ENCODE assay signal across 28 mouse cellular contexts in genomic region chr1:53866374-53866902, GRCm38 (mm10).
DNase-seq lines count a peak whose midpoint lies in the region; ATAC-seq and TF ChIP-seq lines count a peak whose summit lies in the region.
"Had no signal": no experiment of that assay in that cellular context is flagged by ENCODE, and none has a peak within 500 bp of the region (broad histone marks: within the 10 kb centered on the region; RNA-seq: fewer than 3 reads in every experiment).

No protein-coding gene starts in this region.

- no peak for TF ChIP-seq EP300 in stomach, postnatal 0 days (optimal IDR thresholded peaks at IDR 0.05)

- H3K4me1 ChIP-seq in neural tube, embryonic 11.5 days (ENCODE audit: control insufficient read depth, insufficient read depth, low read length) = no peaks in the 10 kb centered on the region
- no peaks in the 10 kb centered on the region for H3K4me1 ChIP-seq in neural tube, embryonic 15.5 days
- no peaks in the 10 kb centered on the region for H3K4me1 ChIP-seq in hindbrain, embryonic 12.5 days
- no peaks in the 10 kb centered on the region for H3K4me1 ChIP-seq in stomach, postnatal 0 days (replicated peaks; ENCODE audit: control insufficient read depth, insufficient read depth)
- H3K4me1 ChIP-seq: neural tube, embryonic 12.5 days; stomach, embryonic 15.5 days had no signal

- H3K36me3 ChIP-seq in neural tube, embryonic 11.5 days (ENCODE audit: control insufficient read depth, insufficient read depth, low read length) = no peaks in the 10 kb centered on the region
- H3K36me3 ChIP-seq in neural tube, embryonic 15.5 days = no peaks in the 10 kb centered on the region
- H3K36me3 ChIP-seq in hindbrain, embryonic 12.5 days = no peaks in the 10 kb centered on the region
- H3K36me3 ChIP-seq in stomach, postnatal 0 days (ENCODE audit: control insufficient read depth, insufficient read depth, low read length) = no peaks in the 10 kb centered on the region
- H3K36me3 ChIP-seq: hindbrain, embryonic 10.5 days; neural tube, embryonic 12.5 days; stomach, embryonic 15.5 days had no signal

- H3K9ac ChIP-seq in neural tube, embryonic 11.5 days (ENCODE audit: low read length) = no peak overlapping the region
- H3K9ac ChIP-seq in neural tube, embryonic 15.5 days (replicated peaks) = no peak overlapping the region
- no peak overlapping the region for H3K9ac ChIP-seq in hindbrain, embryonic 12.5 days
- no peak overlapping the region for H3K9ac ChIP-seq in stomach, postnatal 0 days (ENCODE audit: low read length)
- H3K9ac ChIP-seq: heart, embryonic 12.5 days; neural tube, embryonic 12.5 days; stomach, embryonic 15.5 days had no signal

- H3K9me3 ChIP-seq in neural tube, embryonic 11.5 days (ENCODE audit: control insufficient read depth, low read length) = no peaks in the 10 kb centered on the region
- H3K9me3 ChIP-seq in neural tube, embryonic 15.5 days (replicated peaks) = no peaks in the 10 kb centered on the region
- H3K9me3 ChIP-seq in hindbrain, embryonic 12.5 days (replicated peaks) = no peaks in the 10 kb centered on the region
- H3K9me3 ChIP-seq in stomach, postnatal 0 days (ENCODE audit: control insufficient read depth, low read length) = no peaks in the 10 kb centered on the region
- H3K9me3 ChIP-seq: heart, embryonic 12.5 days; hindbrain, embryonic 10.5 days; neural tube, embryonic 12.5 days; stomach, embryonic 15.5 days had no signal

- DNase-seq in neural tube, embryonic 11.5 days (ENCODE audit: low spot score) = no peak
- DNase-seq in Muller cell, postnatal 12 days (ENCODE audit: inconsistent ontology term) = peak; percentile 74
- peak; percentile 9 for DNase-seq in embryo, embryonic 10 days (ENCODE audit: low spot score)
- peak; percentile 5 for DNase-seq in yolk sac, embryonic 10.5 days (ENCODE audit: low spot score)
- DNase-seq in stomach, postnatal 0 days (ENCODE audit: low spot score) = no peak
- DNase-seq: adrenal gland, postnatal 25 days; cerebellum, adult 11 months; cerebellum, postnatal 14 days; gastrocnemius, postnatal 10 days; heart, adult 11 months; heart, postnatal 10 days; kidney, postnatal 25 days; layer of hippocampus, postnatal 36 days; right cerebral cortex, adult 18-20 months; thymus, adult 18-20 months; thymus, postnatal 4 days had no signal

- no peak overlapping the region for H3K4me2 ChIP-seq in neural tube, embryonic 11.5 days (ENCODE audit: low read depth)
- H3K4me2 ChIP-seq in neural tube, embryonic 15.5 days = no peak overlapping the region
- no peak overlapping the region for H3K4me2 ChIP-seq in hindbrain, embryonic 12.5 days (replicated peaks)
- H3K4me2 ChIP-seq in stomach, postnatal 0 days (replicated peaks; ENCODE audit: low read depth) = no peak overlapping the region
- H3K4me2 ChIP-seq: heart, embryonic 12.5 days; neural tube, embryonic 12.5 days; stomach, embryonic 15.5 days had no signal

- no peak overlapping the region for H3K4me3 ChIP-seq in neural tube, embryonic 11.5 days (ENCODE audit: low read depth, low read length)
- no peak overlapping the region for H3K4me3 ChIP-seq in neural tube, embryonic 15.5 days (replicated peaks)
- no peak overlapping the region for H3K4me3 ChIP-seq in hindbrain, embryonic 12.5 days
- H3K4me3 ChIP-seq in stomach, postnatal 0 days (ENCODE audit: low read depth, low read length) = no peak overlapping the region
- H3K4me3 ChIP-seq: heart, embryonic 12.5 days; hindbrain, embryonic 10.5 days; layer of hippocampus, adult 2 months; neural tube, embryonic 12.5 days; stomach, embryonic 15.5 days had no signal

- no peaks in the 10 kb centered on the region for H3K27me3 ChIP-seq in neural tube, embryonic 11.5 days (ENCODE audit: control insufficient read depth, insufficient read depth, low read length)
- no peaks in the 10 kb centered on the region for H3K27me3 ChIP-seq in neural tube, embryonic 15.5 days (replicated peaks)
- H3K27me3 ChIP-seq in hindbrain, embryonic 12.5 days = no peaks in the 10 kb centered on the region
- H3K27me3 ChIP-seq in stomach, postnatal 0 days (ENCODE audit: control insufficient read depth, insufficient read depth, low read length) = no peaks in the 10 kb centered on the region
- H3K27me3 ChIP-seq: heart, embryonic 12.5 days; neural tube, embryonic 12.5 days; stomach, embryonic 15.5 days had no signal

- ATAC-seq in neural tube, embryonic 11.5 days (ENCODE audit: insufficient read depth, low FRiP score, low TSS enrichment) = 0 out of 2 replicates have a peak, but pooled peaks have one; percentile 27
- no peak for ATAC-seq in neural tube, embryonic 15.5 days (ENCODE audit: low FRiP score)
- ATAC-seq in hindbrain, embryonic 12.5 days (ENCODE audit: low FRiP score) = no peak
- no peak for ATAC-seq in stomach, postnatal 0 days (ENCODE audit: low FRiP score, low TSS enrichment)
- ATAC-seq: forebrain, embryonic 14.5 days; hindbrain, postnatal 0 days; intestine, postnatal 0 days; lung, postnatal 0 days had no signal

- 31% methylated on average over 3 of the region's 3 CpGs for WGBS in neural tube, embryonic 11.5 days
- 45% methylated on average over 3 of the region's 3 CpGs for WGBS in neural tube, embryonic 15.5 days
- 25% methylated on average over 3 of the region's 3 CpGs for WGBS in hindbrain, embryonic 12.5 days
- WGBS in stomach, postnatal 0 days = 40% methylated on average over 3 of the region's 3 CpGs

- H3K27ac ChIP-seq in neural tube, embryonic 11.5 days (ENCODE audit: low read depth, low read length) = no peak overlapping the region
- no peak overlapping the region for H3K27ac ChIP-seq in neural tube, embryonic 15.5 days (replicated peaks)
- H3K27ac ChIP-seq in hindbrain, embryonic 12.5 days = no peak overlapping the region
- H3K27ac ChIP-seq in stomach, postnatal 0 days (replicated peaks) = no peak overlapping the region
- H3K27ac ChIP-seq: hindbrain, embryonic 10.5 days; hindbrain, postnatal 0 days; layer of hippocampus, adult 2 months; macrophage; neural tube, embryonic 12.5 days; stomach, embryonic 15.5 days had no signal

- TF ChIP-seq CTCF in stomach, postnatal 0 days (IDR thresholded peaks at IDR 0.05; ENCODE audit: low read depth) = no peak

Comparison
In these comparisons a context has a peak if more than half of its experiments do, and no peak if none do; other contexts are left out.
1. DNase-seq: peak in Muller cell, postnatal 12 days (single experiment), embryo, embryonic 10 days (single experiment) and yolk sac, embryonic 10.5 days (single experiment); none in neural tube, embryonic 11.5 days (single experiment) and stomach, postnatal 0 days (single experiment).